Mouse (Mus musculus): ENCODE measurements around the gene Syngap1.

The Syngap1 gene

GRCm38 (mm10) chr17:26936921-26937695, 3.9 kb upstream of the Syngap1 start:
- DNase-seq (ENCODE audit: low read depth) = no peak

DNA sequence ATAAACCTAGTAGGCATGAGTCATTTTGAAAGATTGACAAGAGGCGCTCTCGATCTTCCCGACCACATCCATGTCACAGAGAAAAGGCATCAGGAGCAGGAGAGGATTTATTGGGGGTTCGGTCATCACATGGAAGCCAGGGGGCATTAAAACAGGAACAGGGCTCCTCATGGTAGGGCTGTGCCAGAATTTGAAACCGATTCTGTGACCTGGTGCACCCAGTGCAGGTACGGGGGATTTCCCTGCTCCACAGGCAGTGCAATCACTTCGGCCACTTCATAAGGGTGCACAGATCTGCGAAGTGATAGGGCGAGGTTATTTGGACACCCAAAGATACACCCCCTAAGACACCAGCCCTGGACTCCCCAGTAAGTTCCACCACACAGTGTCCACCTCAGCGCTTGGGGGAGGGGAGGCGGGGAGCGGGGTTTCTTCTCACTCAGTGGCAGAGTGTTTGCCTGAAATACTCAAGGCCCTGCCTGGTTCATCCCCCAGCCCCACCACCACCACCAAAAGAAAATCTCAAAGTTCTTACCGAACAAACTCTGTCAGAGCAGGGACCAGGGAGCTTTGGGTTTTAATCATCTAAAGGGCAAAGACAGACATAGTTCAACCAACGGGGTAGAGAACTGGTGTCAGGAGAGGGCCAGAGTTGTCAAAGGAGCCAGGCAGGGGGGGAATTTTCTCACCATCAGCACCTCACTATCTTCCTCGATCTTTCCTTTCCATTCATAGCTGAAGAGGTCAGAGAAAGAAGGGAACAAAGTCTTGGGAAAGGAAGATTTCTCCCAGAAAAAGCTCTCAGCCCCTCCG, 3.0 kb upstream of the Syngap1 start:
- DNase-seq (ENCODE audit: low read depth) = no peak

- no peak for DNase-seq (ENCODE audit: low read depth)
These were observed 2.3 kb upstream of the Syngap1 start for GRCm38 (mm10) chr17:26938731-26939130.

DNA sequence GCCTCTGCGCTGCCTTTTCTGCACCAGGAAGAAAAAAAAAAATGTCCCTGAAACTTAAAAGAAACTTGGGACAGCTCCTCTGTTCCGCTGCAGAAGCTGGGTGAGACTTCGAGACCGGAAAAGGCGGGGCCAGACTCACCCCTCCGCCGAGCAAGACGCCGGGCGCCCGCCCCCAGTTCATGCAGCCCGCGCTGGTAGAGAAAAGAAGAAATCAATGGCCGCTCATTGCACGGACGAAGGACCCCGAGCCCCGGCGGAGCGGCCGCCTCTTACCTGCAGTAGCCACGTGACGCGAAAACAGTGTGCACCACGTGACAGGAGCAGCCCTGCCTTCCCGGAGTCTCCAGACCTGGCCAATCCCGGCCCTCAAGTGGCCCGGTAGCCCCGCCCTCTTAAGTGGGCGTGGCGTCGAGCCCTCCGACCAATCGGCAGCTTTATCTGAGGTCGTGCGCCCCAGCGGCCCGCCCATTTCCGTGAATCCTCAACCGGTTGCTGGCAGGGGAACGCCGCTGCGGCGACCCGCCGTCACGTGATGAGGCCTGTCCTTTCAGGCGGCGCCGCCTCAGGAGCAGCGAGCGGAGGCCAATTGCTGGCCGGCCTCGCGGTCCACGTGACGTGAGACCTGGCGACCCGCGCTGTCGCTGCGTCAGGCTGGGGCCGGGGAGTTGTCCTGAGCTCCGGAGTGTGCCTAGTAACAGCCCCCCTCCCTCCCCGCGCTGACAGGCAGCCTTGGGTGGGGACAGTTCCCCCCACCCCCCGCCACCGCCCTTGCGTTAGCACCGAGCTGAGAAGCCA, 1.7 kb upstream of the Syngap1 start, which contains the start of gene Cuta:
Cuta (minus strand) TSS at position 392 of the 795 bp plus-strand sequence.
- peak; percentile 99 for DNase-seq (ENCODE audit: low read depth)

DNA sequence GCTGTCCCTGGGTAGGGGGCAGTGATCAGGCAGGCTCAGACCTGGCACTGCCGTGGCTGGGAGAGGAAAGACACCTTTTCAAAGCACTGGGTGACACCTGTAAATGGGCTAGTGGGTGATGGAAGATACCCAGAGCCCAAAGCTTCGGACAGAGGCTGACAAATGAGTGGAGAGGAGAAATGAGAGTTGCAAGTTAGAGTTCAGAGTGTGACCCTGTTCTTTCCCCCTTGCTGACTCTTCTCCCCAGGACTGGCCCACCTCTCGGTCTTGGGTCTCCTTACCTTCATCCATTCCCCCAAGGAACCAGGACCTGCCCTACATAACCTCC, 1.1 kb upstream of the Syngap1 start:
- no peak for DNase-seq (ENCODE audit: low read depth)

DNA sequence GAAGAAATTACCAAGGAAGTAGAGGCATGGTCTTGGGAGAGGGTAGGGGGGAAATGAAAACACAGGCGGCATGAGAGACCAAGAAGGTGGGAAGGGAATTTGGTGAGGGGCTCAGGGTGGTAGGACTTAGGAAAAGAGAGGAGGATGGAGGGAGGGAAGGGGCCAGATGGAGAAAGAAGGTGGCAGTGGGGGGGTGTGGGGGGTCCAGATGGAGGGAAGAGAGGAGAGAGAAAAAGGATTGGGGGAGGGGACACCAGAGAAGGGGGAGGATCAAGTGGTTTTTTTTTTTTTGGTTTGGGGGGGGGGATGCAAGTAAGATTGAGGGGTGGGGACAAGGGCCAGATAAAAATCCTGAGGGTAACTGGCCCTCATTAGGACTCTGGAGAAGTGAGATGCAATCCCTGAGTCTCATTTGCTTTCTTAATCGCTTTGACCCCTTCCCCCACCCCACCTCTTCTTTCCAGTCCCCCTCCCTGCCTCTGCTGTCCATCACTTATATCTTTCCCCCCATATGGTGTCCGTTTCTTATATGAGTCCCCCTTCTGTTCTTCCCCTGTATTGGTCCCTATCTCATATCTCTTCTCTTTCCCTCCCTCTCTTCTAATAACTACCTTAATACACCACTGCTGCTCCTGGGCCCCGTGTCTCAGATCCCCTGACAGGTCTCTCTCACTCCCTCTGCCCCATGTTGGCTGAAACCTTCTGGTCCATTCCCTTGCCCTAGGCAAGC, 953 bp downstream of the Syngap1 start:
- no peak for DNase-seq (ENCODE audit: low read depth)

- no peak for DNase-seq (ENCODE audit: low read depth)
These were observed 4.9 kb downstream of the Syngap1 start for GRCm38 (mm10) chr17:26945824-26946495.

- no peak for DNase-seq (ENCODE audit: low read depth)
These were observed 5.5 kb downstream of the Syngap1 start for GRCm38 (mm10) chr17:26946567-26946966.

- DNase-seq (ENCODE audit: low read depth) = no peak
These were observed 6.4 kb downstream of the Syngap1 start for GRCm38 (mm10) chr17:26947231-26948100.

DNA sequence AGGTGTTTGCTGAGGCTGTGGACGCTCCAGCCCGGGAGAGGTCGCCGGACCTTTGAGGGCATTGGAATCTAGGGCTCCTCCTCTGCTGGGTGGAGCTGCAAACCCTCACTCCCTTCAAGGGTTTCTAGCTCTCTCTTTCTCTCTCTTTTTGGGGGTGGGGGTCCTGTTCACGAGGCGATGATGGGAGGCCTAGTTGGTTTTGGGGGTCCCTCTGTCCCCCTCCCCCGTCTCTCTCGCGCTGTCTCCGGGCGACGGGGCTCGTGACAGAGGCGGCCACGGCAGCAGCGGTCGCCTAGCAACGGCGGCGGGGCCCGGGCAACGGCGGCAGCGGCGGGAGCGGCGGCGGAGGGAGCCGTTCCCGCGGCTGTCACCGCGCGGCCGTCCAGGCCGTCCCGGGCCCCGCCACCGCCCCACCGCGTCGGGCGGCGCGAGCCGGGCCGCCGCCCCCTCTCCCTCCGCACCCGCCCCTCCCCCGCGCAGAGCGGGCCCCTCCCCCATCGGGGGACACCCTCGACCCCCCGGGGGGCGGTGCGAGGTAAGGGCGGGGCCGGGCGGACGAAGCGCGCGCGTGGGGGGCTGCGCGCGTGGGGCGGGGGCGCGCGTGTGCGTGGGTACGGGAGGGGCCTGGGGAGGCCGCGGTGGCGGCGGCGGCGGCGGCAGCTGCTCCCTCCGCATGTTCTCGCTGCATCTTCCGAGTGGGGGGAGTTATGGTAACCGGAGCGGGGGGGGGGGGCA, 7.4 kb downstream of the Syngap1 start:
- no peak for DNase-seq (ENCODE audit: low read depth)

DNA sequence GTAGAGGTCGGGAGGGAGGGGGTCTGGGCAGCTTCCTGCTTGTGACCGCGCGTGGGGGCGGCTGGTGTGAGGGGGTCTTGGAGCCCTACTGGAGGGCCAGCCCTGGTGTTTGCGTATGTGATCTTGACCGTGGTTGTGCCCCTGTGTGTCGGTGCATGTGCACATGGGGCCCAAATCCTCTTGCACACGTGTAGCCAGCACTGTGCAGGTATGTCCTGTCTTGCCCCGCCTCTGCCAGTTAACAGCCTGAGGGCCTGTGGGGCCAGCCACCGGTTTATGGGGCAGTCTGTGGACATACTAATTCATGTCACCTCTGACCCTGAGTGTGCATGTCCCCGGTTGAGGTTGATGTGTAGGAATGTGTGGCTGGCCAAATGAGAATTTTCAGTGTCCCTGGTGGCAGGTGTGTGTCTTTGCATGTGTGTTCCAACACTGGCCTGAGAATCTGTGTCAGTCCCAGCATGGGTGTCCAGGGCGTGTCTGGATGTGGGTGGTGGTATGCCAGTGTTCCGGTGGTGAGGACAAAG, 8.1 kb downstream of the Syngap1 start:
- no peak for DNase-seq (ENCODE audit: low read depth)

DNA sequence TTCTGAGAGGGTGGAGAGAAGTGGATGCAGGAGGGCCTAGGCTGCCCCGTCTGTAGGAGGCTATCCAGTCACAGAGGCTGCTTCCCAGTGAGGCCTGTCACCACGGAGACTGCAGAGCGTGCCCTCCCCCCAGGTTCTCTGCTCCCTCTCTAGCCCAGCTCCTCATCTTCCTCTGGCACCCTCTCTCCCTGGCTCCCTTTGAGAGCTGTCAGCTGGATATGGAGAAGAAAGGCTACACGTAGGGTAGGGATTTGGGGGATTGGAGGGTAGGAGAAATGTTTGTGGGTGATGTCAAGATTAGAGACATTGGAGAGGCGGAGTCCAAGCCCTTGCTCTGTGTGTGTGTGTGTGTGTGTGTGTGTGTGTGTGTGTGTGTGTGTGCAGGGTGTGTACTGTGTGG, 8.8 kb downstream of the Syngap1 start:
- DNase-seq (ENCODE audit: low read depth) = no peak

- no peak for DNase-seq (ENCODE audit: low read depth)
These were observed 9.7 kb downstream of the Syngap1 start for GRCm38 (mm10) chr17:26950560-26951288.

DNA sequence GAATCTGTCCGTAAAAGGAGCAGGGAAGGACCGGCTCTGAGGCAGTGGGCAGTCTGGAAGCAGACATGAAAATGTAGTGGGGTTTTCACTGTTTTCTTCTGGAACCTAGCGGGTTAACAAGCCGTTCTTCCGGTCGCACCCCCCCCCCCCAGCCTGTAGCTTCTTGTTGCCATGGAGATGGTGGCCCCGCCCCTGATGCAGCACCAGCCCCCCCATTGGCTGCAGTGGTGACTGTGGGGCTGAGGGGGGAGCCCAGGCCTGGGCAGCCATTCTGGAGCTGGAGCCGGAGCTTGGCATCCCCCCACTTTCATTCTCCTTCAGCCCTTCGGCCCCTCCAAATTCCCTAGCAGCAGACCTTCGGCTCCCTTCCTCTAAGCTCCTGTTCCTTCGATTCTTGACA, 10.4 kb downstream of the Syngap1 start:
- DNase-seq (ENCODE audit: low read depth) = no peak

GRCm38 (mm10) chr17:26951952-26952877, 11.2 kb downstream of the Syngap1 start:
- no peak for DNase-seq (ENCODE audit: low read depth)

DNA sequence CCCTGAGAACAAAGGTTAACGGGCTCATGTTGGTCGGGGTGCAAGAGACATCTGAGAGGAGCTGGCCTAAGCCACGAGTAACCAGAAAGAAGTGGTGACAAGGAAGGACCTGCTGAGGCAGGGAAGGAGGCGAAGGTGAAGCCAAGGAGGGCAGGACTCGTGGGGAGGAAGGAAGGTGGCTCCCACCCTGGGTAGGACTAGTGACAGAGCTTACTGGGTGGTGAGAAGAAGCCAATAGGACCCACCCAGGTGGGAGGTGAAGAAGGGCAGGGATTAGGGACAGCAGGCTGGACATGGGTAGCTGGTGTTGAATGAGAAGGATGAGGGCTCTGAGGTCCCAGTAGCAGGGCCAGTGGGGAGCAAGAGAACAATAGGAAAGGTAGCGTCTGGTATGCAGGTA, 12.1 kb downstream of the Syngap1 start:
- no peak for DNase-seq (ENCODE audit: low read depth)

DNA sequence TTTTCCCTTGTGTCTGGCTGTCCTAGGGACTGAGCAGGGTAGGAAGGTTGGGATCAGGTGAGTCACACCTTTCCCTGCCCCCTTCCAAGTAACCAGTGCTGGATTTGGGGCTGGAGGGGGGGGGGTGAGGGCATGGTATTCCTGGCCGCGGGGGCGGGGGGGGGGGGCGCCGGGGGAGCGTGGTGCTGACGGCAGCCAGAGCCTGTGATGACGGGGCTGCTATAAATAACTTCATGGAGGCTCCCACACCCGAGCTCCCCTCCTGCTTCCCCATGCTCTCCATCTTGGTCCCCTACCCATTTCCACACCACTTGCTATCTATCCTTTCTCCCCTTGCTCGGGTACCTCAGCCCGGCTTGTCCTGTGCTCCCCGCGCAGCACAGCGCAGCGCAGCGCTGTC, 12.7 kb downstream of the Syngap1 start:
- DNase-seq (ENCODE audit: low read depth) = no peak

DNA sequence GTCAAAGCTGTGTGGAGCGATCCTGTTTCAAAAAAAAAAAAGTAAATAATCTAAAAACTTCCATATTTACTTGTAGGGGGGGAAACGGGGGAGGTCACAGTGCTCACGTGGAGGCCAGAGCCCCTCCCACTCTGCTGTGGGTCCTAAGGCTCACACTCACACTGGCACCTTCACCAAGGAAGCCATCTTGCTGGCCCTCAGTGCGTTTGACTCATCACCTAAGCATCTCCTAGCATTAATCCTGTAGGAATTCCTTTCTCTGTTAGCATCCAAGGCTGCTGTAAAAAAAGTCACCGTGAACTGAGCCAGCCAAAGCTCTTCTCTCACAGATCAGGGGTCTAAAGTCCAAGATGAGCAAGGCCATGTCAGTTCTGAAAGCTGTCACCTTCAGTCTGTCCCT, 15.3 kb downstream of the Syngap1 start:
- no peak for DNase-seq (ENCODE audit: low read depth)
